Mouse (Mus musculus) adrenal gland, postnatal 0 days (tissue): ENCODE measurements around the gene Chd3. TPM values are rescaled to one million over a fixed set of nuclear protein-coding genes. Genes with fewer than 3 reads are reported as not detected.

Experiments
- polyA plus RNA-seq: library from polyadenylated mRNA; unstranded; fragments of >200 nt; fragmentation: Nextera tagmentation; extraction: Ambion mirVana; gene quantifications from 2 replicates; pipeline ENCODE4 v1.2.1, GENCODE M21; 2015

Gene Chd3
- 20.4 and 27.7 TPM in 2 replicates for polyA plus RNA-seq

DNA sequence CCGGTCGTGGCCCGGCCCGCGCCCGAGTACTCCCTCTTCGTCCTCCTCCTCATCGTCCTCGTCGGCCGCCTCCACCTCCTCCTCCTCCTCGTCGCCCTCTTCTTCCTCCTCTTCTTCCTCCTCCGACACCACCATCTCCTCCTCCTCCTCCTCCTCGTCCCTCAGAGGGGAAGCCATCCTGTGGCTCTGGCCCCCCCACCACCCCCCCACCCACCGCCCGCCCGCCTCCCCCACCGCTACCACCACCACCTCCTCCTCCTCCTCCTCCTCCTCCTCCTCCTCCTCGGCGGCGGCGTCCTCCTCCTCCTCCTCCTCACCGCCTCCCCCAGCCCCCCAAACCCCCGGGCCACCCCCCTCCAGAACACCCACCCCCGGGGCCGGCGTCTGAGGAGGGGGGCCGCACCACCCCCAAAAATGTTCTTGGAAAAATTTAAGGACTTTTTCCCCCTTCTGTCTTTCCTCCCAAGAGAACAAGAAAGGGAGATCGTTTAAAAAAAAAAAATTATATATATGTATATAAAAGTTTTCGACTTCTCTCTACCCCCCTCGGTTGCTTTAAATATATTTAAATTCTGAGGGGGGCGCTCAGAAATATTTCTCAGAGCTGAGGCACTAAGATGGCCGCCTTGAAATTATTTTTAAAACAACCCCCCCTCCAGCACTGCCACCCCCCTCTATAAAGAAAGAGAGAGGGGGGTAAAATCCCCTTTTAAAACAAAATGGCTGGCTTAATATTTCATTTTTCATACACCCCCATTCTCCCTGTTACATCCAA is at the start of gene Chd3:
TSS of gene Chd3 (minus strand) at position 192 of the 775 bp plus-strand sequence.

DNA sequence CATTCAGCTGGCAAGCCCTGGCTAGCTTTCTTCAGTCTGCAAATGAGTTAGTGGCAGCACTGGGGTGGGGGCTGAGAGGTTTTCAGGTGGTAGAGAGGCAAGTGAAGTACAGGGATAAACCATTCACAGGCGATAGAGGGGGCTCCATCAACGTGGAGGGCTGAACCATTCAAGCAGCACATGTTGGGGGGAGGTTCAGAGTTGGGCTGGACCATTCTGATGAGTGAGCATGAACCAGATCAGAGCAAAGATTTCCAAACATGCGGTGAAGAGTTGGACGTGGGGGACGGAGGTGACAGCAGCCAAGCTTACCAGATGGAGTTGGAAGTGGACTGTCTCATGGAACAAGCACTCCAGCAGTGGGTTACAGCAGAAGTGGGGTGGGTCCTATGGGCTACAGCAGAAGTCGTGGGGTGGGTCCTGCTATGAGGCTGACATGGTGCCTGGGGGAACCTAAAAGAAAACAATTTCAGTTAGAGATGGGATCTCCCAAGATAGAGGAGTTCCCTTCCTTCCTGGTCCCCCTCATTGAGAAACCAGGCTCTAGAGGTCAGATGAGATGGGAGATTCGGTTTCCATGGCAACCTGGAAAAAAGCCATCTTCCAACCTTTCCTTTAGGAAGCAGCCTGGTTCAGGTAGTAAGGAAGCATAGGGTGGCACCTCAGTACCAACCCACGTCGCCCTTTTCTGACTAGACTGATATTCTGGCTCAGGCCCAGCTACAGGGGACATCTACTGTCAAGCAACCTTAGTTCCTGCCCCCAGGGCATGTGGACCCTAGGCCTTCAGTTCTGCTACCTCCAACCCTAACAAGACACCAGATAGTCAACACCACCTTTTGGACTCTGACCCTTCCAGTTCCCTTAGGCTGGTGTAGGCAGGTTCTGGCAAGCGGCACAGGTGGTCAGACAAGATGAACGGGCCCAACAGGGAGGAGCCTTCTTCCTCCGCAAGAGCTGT is 44.3 kb upstream of the Chd3 start, which contains the start of gene Kdm6b:
TSS of gene Kdm6b (minus strand) at position 455 of the 961 bp plus-strand sequence.

DNA sequence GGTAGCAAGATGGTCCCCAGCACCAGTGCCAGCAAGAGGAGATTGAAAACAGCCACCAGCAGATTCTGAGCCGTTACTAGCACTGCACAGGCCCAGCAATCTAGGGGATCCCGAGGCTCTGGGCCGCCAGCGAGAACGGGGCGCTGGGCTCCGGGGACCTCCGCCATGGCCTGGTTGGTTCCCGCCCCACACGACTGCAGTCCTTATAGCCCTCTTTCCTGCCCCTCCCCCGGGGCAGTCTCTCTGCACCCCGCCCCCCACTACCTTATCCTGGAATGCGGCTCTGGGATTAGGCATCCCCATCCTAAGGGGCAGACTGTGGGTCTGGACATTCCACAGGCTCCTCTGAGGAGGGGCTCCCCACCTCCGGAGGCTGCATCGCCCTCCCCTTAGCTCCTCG is 28.9 kb upstream of the Chd3 start, which contains the start of gene Tmem88:
TSS of gene Tmem88 (minus strand) at position 176 of the 400 bp plus-strand sequence.

DNA sequence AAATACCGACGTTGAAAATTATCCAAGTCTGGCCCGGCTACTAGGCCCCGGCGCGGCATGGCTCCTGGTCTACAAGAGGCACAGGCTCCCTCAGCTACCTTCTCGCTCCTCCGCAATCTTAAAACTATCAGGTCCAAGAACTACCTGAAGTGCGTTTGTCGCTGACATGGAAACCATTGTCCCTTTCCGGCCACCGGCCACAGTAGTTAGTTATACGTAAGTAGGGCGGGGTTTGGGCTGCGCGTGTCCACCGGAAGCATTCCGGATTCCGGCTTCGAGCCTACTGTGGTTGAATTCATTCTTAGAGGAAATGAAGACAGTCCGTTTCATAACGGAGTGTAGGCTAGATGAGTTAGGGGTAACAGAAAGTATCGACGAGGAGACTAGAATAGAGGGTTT is 26.0 kb upstream of the Chd3 start, which contains the start of the genes Naa38 and Cyb5d1:
TSS of gene Naa38 (plus strand) at position 253 of the 399 bp plus-strand sequence.
TSS of gene Cyb5d1 (minus strand) at position 397 of the 399 bp plus-strand sequence.

DNA sequence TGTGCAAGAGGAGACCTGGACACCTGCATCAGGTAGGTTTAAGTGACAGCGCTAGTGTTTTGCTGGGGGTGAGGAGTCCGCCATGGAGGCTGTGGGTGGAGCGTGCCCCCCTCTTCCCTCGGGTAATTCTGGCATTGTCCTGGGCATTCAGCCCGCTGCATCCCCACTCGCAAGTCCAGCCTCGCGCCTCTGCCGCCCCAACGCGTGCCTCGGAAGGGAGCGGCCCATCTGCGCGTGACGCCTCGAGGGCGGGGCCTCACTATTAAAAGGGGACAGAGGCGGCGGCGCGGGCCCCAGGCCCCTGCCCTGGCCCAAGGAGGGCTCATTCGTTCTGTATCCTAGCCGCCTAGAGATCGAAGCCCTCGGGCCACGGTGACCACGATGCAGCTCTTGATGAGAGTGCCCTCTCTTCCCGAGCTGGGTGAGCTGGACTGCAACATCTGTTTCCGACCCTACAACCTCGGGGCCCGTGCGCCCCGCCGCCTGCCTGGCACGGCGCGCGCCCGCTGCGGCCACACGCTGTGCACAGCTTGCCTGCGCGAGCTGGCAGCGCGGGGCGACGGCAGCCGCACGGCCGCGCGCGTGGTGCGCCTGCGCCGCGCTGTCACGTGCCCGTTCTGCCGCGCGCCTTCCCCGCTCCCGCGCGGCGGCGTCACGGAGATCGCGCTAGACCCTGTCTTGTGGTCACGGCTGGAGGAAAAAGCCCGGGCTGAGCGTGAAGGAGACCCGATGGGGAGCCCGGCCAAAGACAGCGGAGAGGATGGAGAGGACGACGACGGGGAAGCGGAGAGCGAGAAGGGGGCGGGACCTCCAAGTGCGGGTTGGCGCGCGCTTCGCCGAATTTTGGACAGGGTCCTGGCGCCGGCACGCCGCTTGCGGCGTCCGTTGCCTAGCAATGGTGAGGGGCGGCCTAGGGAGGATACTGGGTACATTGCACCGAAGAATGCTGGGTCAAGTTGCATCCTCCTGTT is 28.8 kb downstream of the Chd3 start, which contains the start of gene Rnf227:
TSS of gene Rnf227 (plus strand) at position 301 of the 971 bp plus-strand sequence.

DNA sequence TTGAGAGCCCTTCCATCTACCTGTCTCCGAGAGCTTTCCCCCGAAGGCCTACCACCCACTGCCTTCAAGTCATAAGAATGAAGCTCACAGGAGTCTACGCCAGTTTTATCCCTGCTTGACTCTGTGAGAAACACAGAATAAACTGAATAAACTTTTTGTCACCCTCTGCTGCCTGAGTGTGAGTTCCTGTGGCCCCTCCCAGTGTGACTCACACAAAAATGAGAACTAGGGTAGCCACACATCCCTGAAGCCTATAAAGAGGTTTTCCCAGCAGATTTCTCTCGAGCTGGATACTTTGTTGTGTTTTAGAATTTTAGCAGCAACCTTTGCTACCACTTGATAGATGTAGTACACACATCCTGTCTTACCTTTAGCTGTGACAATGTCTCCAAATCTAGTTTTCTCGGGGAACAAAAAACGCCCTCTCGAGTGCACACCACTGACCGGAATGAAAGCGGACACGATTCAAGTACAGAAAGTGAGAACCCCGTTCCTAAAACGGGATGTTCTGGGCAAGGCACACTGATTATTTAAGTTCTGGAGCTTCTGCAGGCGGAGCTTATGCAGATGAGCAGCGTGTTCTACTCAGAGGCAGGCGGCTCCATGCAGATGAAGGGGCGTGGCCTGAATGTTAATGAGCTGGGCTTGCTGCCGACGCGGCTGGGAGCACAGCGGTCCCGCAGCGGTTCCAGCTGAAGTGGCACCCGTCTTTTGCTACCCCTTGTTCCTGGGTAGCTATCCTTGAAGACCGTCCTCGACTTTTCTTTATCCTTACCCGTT is 43.4 kb downstream of the Chd3 start, which contains the start of gene Kcnab3:
TSS of gene Kcnab3 (plus strand) at position 631 of the 780 bp plus-strand sequence.

DNA sequence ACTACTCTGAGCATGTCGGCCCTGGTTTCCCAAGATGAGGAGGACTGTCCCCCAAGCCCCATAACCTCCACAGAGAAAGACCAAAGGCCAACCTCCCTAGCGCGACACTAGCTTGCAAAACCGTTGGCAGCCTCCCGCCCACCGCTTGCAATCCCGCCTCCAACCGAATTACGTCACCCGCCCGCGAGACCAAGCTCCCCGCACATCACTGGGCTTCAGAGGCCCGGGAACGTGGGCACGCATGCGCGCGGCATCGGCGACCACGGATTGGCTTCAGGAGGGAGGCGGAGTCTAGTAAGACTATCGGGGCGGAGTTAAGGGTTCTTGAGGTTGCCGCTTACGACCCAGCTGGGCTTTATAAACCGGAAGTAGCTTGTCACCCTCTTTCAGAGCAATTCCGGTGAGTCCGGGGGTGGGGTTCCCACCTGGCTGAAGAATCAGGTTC is 45.5 kb downstream of the Chd3 start, which contains the start of the genes Cntrob and Trappc1:
TSS of gene Cntrob (minus strand) at position 109 of the 445 bp plus-strand sequence.
TSS of gene Trappc1 (plus strand) at position 314 of the 445 bp plus-strand sequence.

Other genes with a start within 250 kb of the Chd3 start
- gene Hes7, start 249.0 kb downstream of the Chd3 start, polyA plus RNA-seq: 0.35 and 0.50 TPM in 2 replicates
- gene 9130213A22Rik, start 246.8 kb downstream of the Chd3 start, polyA plus RNA-seq: 0.25 and 1.0 TPM in 2 replicates
- 1.1 and 2.0 TPM in 2 replicates for gene Aloxe3, start 243.5 kb downstream of the Chd3 start, polyA plus RNA-seq
- 0.77 TPM in 1 of 2 replicates, not detected in the other for gene Alox12b, start 212.4 kb downstream of the Chd3 start, polyA plus RNA-seq
- 0.08 TPM in 1 of 2 replicates, not detected in the other for gene Alox8, start 171.6 kb downstream of the Chd3 start, polyA plus RNA-seq
- gene Gucy2e, start 132.4 kb downstream of the Chd3 start, polyA plus RNA-seq: 0.20 and 0.26 TPM in 2 replicates
- 6.9 and 7.3 TPM in 2 replicates for gene Cntrob, start 45.6 kb downstream of the Chd3 start, polyA plus RNA-seq
- gene Trappc1, start 45.4 kb downstream of the Chd3 start, polyA plus RNA-seq: 156 and 165 TPM in 2 replicates
- gene Kcnab3, start 43.1 kb downstream of the Chd3 start, polyA plus RNA-seq: 2.1 and 3.4 TPM in 2 replicates
- gene Rnf227, start 28.9 kb downstream of the Chd3 start, polyA plus RNA-seq: 11.8 and 19.2 TPM in 2 replicates
- 338 and 498 TPM in 2 replicates for gene Naa38, start 26.1 kb upstream of the Chd3 start, polyA plus RNA-seq
- gene Cyb5d1, start 26.2 kb upstream of the Chd3 start, polyA plus RNA-seq: 16.4 and 21.0 TPM in 2 replicates
- 36.4 and 44.7 TPM in 2 replicates for gene Tmem88, start 28.8 kb upstream of the Chd3 start, polyA plus RNA-seq
- 13.8 and 14.7 TPM in 2 replicates for gene Kdm6b, start 44.3 kb upstream of the Chd3 start, polyA plus RNA-seq
- 0.30 and 1.3 TPM in 2 replicates for gene Dnah2, start 179.7 kb upstream of the Chd3 start, polyA plus RNA-seq
- 9.0 and 17.2 TPM in 2 replicates for gene Efnb3, start 190.8 kb upstream of the Chd3 start, polyA plus RNA-seq
- gene Wrap53, start 210.8 kb upstream of the Chd3 start, polyA plus RNA-seq: 10.6 and 11.8 TPM in 2 replicates
- 50.4 and 67.8 TPM in 2 replicates for gene Trp53, start 211.0 kb upstream of the Chd3 start, polyA plus RNA-seq
- 25.4 and 32.3 TPM in 2 replicates for gene Atp1b2, start 236.5 kb upstream of the Chd3 start, polyA plus RNA-seq
- 0.14 TPM in 1 of 2 replicates, not detected in the other for gene Shbg, start 248.5 kb upstream of the Chd3 start, polyA plus RNA-seq